Mouse (Mus musculus): ENCODE measurements at regions not wholly inside any gene's neighbourhood (a gene's known extent, or its start where the extent isn't known, plus 50 kb on each side); places are given as distances from the start of the nearest gene placed in this dataset.

GRCm38 (mm10) chr4:105354097-105354496, 196.9 kb downstream of the Plpp3 start:
- DNase-seq, result no peak
- H3K27me3 ChIP-seq (replicated peaks; ENCODE audit: control insufficient read depth, insufficient read depth, low read length), result no peaks in the 10 kb centered on the region
- WGBS, result 80% methylated on average over 8 of the region's 8 CpGs
- no peak overlapping the region for H3K4me3 ChIP-seq (ENCODE audit: insufficient read depth, low read depth, low read length)
- no peak overlapping the region for H3K27ac ChIP-seq (ENCODE audit: insufficient read depth, low read depth, low read length)
- peaks cover 7% of the 10 kb centered on the region; the same call in 1 of the 2 replicates for H3K4me1 ChIP-seq (ENCODE audit: control insufficient read depth, insufficient read depth, low read length)
- no peaks in the 10 kb centered on the region for H3K36me3 ChIP-seq (ENCODE audit: control insufficient read depth, insufficient read depth, low read length)
- TF ChIP-seq CTCF (conservative IDR thresholded peaks at IDR 0.05; ENCODE audit: insufficient read depth, insufficient read length, low read depth, low read length), result no peak
- no peak for TF ChIP-seq POLR2A (IDR thresholded peaks at IDR 0.05; ENCODE audit: low read depth, low read length)

GRCm38 (mm10) chr4:105356616-105357015, 199.5 kb downstream of the Plpp3 start:
- no peak overlapping the region for H3K27ac ChIP-seq (ENCODE audit: insufficient read depth, low read depth, low read length)
- no peak for TF ChIP-seq POLR2A (IDR thresholded peaks at IDR 0.05; ENCODE audit: low read depth, low read length)
- TF ChIP-seq CTCF (conservative IDR thresholded peaks at IDR 0.05; ENCODE audit: insufficient read depth, insufficient read length, low read depth, low read length), result no peak
- no peak for DNase-seq
- no peaks in the 10 kb centered on the region for H3K27me3 ChIP-seq (replicated peaks; ENCODE audit: control insufficient read depth, insufficient read depth, low read length)
- H3K4me1 ChIP-seq (ENCODE audit: control insufficient read depth, insufficient read depth, low read length), result no peaks in the 10 kb centered on the region
- 90% methylated on average over 3 of the region's 3 CpGs for WGBS
- H3K4me3 ChIP-seq (ENCODE audit: insufficient read depth, low read depth, low read length), result no peak overlapping the region
- H3K36me3 ChIP-seq (ENCODE audit: control insufficient read depth, insufficient read depth, low read length), result no peaks in the 10 kb centered on the region

DNA sequence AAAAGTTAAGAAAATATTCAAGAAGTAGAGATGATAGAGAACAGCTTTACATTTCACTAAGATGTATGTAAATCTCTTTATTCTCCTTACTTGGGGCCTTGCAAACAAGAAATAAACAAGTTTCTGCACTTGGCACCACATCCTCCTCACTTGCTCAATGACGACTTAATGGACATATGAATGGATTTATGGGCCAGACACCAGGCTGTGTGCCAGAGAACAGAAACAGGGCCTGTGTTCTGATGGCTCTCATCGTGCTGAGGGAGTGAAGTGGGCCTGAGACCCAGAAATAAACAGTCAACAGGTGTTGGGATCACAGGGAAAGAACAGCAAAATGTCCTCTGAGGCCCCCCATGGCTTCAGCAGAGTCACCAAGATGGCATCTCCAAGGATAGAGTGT, 201.6 kb downstream of the Plpp3 start:
- Histone ChIP-seq H3K36me3 (ENCODE audit: control insufficient read depth, insufficient read depth, low read length) (no peaks in the 10 kb centered on the region), H3K4me3 (ENCODE audit: insufficient read depth, low read depth, low read length) (no peak overlapping the region), H3K27ac (ENCODE audit: insufficient read depth, low read depth, low read length) (no peak overlapping the region), H3K27me3 (replicated peaks; ENCODE audit: control insufficient read depth, insufficient read depth, low read length) (no peaks in the 10 kb centered on the region), H3K4me1 (ENCODE audit: control insufficient read depth, insufficient read depth, low read length) (no peaks in the 10 kb centered on the region; the same call in 1 of the 2 replicates)
- no peak for TF ChIP-seq CTCF (conservative IDR thresholded peaks at IDR 0.05; ENCODE audit: insufficient read depth, insufficient read length, low read depth, low read length)
- no peak for TF ChIP-seq POLR2A (IDR thresholded peaks at IDR 0.05; ENCODE audit: low read depth, low read length)
- no peak for DNase-seq
- 21% methylated on average over 2 of the region's 2 CpGs for WGBS

DNA sequence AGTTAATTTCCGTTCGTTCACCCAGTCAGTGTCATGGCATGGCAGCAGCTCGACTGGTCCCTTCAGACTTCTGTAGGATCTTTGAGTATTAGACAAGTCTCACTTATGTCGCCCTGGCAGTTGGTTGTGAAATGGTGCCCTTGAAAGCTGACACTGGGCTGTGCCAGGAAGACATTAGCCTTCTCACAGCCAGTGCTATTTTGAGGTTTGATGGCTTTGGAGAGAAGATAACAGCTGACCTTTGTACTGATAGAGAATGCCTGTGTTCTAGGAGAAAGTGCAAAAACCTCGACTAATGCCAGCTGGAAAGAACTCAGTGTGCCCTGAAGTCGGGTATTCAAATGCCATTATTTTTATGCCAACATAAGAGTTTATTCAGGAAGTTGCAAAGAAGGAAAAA, 207.3 kb downstream of the Plpp3 start:
- Histone ChIP-seq H3K27ac (ENCODE audit: insufficient read depth, low read depth, low read length) (peak overlapping the region; percentile 58), H3K4me3 (ENCODE audit: insufficient read depth, low read depth, low read length) (no peak overlapping the region), H3K36me3 (ENCODE audit: control insufficient read depth, insufficient read depth, low read length) (no peaks in the 10 kb centered on the region), H3K27me3 (replicated peaks; ENCODE audit: control insufficient read depth, insufficient read depth, low read length) (no peaks in the 10 kb centered on the region), H3K4me1 (ENCODE audit: control insufficient read depth, insufficient read depth, low read length) (peaks cover 13% of the 10 kb centered on the region; the same call in 1 of the 2 replicates)
- TF ChIP-seq POLR2A (IDR thresholded peaks at IDR 0.05; ENCODE audit: low read depth, low read length) (no peak), CTCF (conservative IDR thresholded peaks at IDR 0.05; ENCODE audit: insufficient read depth, insufficient read length, low read depth, low read length) (no peak)
- peak; percentile 65 for DNase-seq
- 40% methylated on average over 6 of the region's 6 CpGs for WGBS

- DNase-seq, result peak; percentile 96
- WGBS, result 37% methylated on average over 5 of the region's 5 CpGs
- Histone ChIP-seq H3K4me3 (ENCODE audit: insufficient read depth, low read depth, low read length) (no peak overlapping the region), H3K4me1 (ENCODE audit: control insufficient read depth, insufficient read depth, low read length) (peaks cover 13% of the 10 kb centered on the region; the same call in 1 of the 2 replicates), H3K27ac (ENCODE audit: insufficient read depth, low read depth, low read length) (peak overlapping the region; percentile 58), H3K36me3 (ENCODE audit: control insufficient read depth, insufficient read depth, low read length) (no peaks in the 10 kb centered on the region), H3K27me3 (replicated peaks; ENCODE audit: control insufficient read depth, insufficient read depth, low read length) (no peaks in the 10 kb centered on the region)
- TF ChIP-seq CTCF (conservative IDR thresholded peaks at IDR 0.05; ENCODE audit: insufficient read depth, insufficient read length, low read depth, low read length) (no peak), POLR2A (IDR thresholded peaks at IDR 0.05; ENCODE audit: low read depth, low read length) (no peak)
Observed at GRCm38 (mm10) chr4:105365076-105365475, 207.9 kb downstream of the Plpp3 start.

DNA sequence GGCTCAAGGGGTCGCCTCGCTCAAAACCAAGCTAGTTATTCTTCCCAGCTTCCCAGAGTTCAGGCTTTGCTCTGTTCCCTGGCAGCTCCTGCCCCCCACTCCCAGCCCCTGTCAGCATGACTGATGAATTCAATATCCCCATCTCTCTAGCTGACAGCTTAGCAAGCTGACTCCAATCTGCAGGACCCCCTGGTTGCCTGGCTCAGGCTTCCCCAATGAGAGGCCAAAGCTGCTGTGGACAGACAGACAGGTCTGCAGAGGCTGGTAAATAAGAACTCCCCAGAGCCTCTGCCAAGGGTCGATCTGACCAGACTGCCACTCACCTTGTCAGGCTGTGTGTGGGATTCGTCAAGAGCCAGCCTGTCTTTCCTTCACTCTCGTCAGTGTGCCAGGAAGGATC, 219.4 kb downstream of the Plpp3 start:
- Histone ChIP-seq H3K4me3 (ENCODE audit: insufficient read depth, low read depth, low read length) (no peak overlapping the region), H3K27ac (ENCODE audit: insufficient read depth, low read depth, low read length) (no peak overlapping the region), H3K27me3 (replicated peaks; ENCODE audit: control insufficient read depth, insufficient read depth, low read length) (no peaks in the 10 kb centered on the region), H3K36me3 (ENCODE audit: control insufficient read depth, insufficient read depth, low read length) (no peaks in the 10 kb centered on the region), H3K4me1 (ENCODE audit: control insufficient read depth, insufficient read depth, low read length) (0 out of 2 replicates have a peak, but pooled peaks cover 3% of the 10 kb centered on the region)
- 81% methylated on average over 5 of the region's 5 CpGs for WGBS
- TF ChIP-seq CTCF (conservative IDR thresholded peaks at IDR 0.05; ENCODE audit: insufficient read depth, insufficient read length, low read depth, low read length), result no peak
- no peak for TF ChIP-seq POLR2A (IDR thresholded peaks at IDR 0.05; ENCODE audit: low read depth, low read length)
- no peak for DNase-seq

- TF ChIP-seq POLR2A (IDR thresholded peaks at IDR 0.05; ENCODE audit: low read depth, low read length) (no peak), CTCF (conservative IDR thresholded peaks at IDR 0.05; ENCODE audit: insufficient read depth, insufficient read length, low read depth, low read length) (no peak)
- no peak for DNase-seq
- H3K27me3 ChIP-seq (replicated peaks; ENCODE audit: control insufficient read depth, insufficient read depth, low read length), result no peaks in the 10 kb centered on the region
- H3K4me1 ChIP-seq (ENCODE audit: control insufficient read depth, insufficient read depth, low read length), result 0 out of 2 replicates have a peak, but pooled peaks cover 3% of the 10 kb centered on the region
- WGBS, result 55% methylated on average over 11 of the region's 11 CpGs
- H3K27ac ChIP-seq (ENCODE audit: insufficient read depth, low read depth, low read length), result no peak overlapping the region
- H3K36me3 ChIP-seq (ENCODE audit: control insufficient read depth, insufficient read depth, low read length), result no peaks in the 10 kb centered on the region
- no peak overlapping the region for H3K4me3 ChIP-seq (ENCODE audit: insufficient read depth, low read depth, low read length)
Observed at GRCm38 (mm10) chr4:105377469-105378187, 220.5 kb downstream of the Plpp3 start.
